Mouse (Mus musculus) monocyte, adult 5-6 weeks (primary cell): ENCODE results near the gene A630089N07Rik. TPM values are rescaled to one million over a fixed set of nuclear protein-coding genes. Genes with fewer than 3 reads are reported as not detected.
"Not testable (repeated sequence)": the region's sequence is repeated elsewhere in the genome, so short reads cannot be mapped to it uniquely, and the experiment has no call there.

Experiments
- ATAC-seq: fragments of 153-309, 156-312 bp; replicated peaks from 2 replicates; pipeline ENCODE4 v1.8.0; 2017; ENCODE audit warnings: mild to moderate bottlenecking; ENCODE audit not compliant: low TSS enrichment, insufficient number of reproducible peaks, severe bottlenecking, poor library complexity, low FRiP score
- total RNA-seq: library from RNA; stranded (forward); fragments of 200-1000, 200-491, 200-594 nt; gene quantifications from 3 replicates; pipeline ENCODE4 v1.2.3, GENCODE M21; 2017

A630089N07Rik gene
- total RNA-seq, result 2.8 to 17.5 TPM (median 3.6 TPM) in 3 replicates

DNA sequence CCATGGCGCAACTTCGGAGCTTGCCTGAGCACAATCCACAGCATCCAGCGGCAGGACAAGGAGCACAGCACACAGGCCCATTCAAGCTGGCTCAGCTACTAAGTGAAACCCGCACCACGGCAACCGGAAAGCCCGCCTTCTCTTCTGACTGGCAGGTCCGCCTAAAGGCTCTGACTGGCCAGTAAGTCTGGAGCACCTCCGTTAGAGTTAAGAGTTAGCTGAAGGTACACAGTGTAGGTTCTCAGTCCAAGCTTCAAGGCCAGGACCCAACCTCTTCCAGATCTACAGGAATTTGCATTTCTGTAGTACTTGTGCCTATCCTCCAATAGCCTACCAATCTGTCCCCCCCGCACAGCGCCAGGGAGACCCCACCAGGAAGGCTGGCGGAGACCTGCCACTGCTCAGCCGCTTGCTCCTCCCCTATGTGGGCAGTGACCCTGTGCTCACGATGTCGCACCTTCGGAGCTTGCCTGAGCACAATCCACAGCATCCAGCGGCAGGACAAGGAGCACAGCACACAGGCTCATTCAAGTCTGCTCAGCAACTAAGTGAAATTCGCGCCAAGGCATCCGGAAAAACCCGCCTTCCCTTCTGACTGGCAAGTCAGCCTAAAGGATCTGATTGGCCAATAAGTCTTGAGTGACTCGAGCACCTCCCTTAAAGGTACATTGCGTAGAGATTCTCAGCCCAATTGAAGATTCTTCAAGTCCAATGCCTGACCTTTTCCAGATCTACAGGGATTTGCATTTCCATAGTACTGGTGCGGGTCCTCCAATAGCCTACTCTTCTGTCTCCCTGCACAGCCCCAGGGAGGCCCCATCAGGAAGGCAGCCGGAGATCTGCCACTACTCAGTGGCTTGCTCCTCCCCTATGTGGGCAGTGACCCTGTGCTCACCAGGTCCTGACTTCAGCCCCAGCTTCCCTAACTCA lies at the start of gene A630089N07Rik:
A630089N07Rik (minus strand) TSS at position 562 of the 930 bp plus-strand sequence.
- peak; percentile 99 for ATAC-seq

GRCm38 (mm10) chr16:98107109-98107508 lies 24.9 kb upstream of the A630089N07Rik start:
- no peak; the same call in 1 of the 2 replicates for ATAC-seq

GRCm38 (mm10) chr16:98081550-98081888 lies 731 bp downstream of the A630089N07Rik start:
- ATAC-seq, result not testable (repeated sequence)

DNA sequence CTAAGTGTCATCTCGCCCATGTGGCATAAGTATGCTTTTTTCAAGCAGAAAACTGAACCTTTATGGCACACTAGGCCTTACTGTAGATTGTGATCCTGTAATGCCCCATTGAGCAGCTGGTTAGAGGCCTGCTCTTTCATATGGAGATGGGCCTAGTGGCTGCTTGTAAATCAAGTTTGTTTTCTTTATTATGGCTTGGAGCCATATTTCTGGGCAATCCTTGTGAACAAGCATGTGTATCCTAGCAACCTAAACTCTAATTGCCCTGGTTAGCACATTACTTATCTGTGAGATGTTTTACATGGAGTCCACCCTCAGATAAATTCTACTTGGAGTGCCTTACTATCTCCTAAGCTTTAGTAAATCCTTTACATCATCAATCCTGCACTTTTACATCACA lies 1.1 kb downstream of the A630089N07Rik start:
- not testable (repeated sequence) for ATAC-seq

DNA sequence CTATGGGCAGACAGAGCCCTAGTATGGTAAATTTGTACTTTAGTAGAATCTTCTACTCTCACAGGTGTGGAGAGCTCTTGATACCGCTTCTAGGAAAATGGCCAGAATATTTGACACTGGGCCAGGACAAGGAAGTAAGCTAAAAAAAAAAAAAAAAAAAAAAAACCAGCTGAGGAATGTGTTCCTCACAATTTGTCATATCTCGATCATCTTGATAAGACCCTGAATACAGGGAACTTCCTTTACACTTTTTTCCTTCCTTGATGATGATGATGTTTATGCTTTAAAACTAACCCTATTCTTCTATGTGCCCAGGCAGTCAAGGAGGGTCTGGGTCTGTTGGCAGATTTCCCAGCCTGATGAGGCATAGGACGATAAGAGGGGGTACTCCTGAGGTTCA lies 2.9 kb downstream of the A630089N07Rik start:
- ATAC-seq, result not testable (repeated sequence)

DNA sequence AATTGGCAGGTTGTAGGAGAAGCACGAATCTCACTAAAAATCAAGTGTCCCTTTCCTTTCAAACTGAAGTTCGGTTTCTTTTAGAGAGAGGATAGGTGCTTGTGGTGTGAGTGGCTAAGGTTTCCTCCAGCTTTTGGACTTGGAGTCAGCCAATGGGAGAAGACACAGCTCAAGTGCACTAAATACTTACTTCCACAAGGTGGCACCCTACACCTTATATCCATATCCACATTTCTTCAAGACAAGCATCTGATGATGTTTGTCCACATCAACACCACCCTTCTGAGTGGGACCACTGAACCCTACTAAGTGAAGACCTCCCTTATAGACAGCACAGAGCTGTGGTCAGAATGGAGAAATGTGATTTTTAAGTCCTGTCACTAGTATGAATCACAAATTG lies 40.6 kb downstream of the A630089N07Rik start:
- ATAC-seq, result peak; percentile 73

DNA sequence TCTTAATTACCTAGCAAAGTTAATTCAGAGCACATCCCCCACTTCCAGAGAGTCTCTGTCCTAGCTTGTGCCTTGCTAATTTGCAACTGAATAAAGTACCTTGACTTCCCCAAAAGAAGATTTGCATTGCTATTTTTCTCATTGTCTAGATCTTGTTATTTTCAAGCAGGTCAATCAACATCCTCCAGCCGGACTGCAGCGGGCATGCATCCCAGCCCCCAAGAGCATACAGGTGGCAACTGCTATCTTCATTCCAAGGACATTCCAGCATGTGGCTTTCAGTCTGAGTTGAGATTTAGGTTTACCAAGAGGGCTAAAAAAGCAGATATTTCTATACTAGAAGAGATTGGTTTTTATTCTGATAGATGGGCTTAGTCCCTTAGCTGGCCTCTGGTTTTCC lies 47.3 kb downstream of the A630089N07Rik start:
- not testable (repeated sequence) for ATAC-seq

DNA sequence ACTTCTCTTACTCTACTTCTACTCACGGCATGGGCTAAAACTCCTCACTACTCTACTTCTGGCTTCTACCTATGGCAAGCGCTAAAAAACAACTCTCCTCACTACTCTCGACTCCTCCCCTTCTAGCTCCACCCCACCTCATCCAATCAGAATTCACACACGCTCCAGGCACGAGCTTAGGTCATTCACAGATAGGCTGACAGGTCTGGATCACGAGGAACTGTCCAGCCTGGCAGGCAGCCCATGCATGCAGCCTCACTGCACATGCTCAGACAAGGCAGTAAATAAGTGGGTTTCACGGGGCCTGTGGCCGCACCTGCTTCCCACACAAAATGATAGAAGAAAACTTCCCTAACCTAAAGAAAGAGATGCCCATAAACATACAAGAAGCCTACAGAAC lies 56.1 kb downstream of the A630089N07Rik start:
- not testable (repeated sequence) for ATAC-seq

DNA sequence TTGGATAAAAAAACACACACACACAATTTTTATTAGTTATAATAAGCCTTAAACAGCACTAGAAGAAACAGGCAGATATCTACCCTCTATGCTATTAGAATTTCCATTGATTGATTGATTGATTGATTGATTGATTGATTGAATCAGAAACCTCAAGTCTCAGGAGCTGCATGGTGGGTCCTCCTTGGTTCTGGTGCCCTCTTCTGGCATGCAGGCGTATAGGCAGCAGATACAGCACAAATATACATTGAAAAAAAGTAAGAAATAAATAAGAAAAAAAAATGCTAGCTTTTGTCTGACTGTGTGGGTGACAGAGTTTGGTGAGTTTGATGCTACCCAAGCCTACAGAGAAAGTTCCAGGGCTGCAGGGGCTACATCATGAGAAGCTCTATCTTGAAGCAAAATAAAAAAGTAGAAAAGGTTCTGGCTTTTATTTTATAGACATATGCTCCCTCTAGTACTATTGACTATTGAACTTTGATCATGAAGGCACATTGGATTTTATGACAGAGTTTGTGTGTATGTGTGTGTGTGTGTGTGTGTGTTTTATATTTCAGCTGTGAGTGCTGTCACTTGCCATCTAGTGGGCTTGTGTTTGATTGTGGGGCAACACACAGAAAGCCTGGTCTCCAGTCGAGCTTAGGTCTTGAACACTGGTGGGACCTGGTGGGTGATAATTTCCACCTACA lies 59.4 kb downstream of the A630089N07Rik start:
- peak; percentile 83; the same call in 1 of the 2 replicates for ATAC-seq

- no peak for ATAC-seq
These were observed 60.2 kb downstream of the A630089N07Rik start for GRCm38 (mm10) chr16:98022081-98022480.

GRCm38 (mm10) chr16:97997383-97997731 lies 84.9 kb downstream of the A630089N07Rik start:
- ATAC-seq, result not testable (repeated sequence)

- ATAC-seq, result peak; percentile 99
These were observed 85.5 kb downstream of the A630089N07Rik start, which contains the start of gene B230307C23Rik for GRCm38 (mm10) chr16:97996616-97997382. B230307C23Rik (plus strand) TSS chr16:97997315.

DNA sequence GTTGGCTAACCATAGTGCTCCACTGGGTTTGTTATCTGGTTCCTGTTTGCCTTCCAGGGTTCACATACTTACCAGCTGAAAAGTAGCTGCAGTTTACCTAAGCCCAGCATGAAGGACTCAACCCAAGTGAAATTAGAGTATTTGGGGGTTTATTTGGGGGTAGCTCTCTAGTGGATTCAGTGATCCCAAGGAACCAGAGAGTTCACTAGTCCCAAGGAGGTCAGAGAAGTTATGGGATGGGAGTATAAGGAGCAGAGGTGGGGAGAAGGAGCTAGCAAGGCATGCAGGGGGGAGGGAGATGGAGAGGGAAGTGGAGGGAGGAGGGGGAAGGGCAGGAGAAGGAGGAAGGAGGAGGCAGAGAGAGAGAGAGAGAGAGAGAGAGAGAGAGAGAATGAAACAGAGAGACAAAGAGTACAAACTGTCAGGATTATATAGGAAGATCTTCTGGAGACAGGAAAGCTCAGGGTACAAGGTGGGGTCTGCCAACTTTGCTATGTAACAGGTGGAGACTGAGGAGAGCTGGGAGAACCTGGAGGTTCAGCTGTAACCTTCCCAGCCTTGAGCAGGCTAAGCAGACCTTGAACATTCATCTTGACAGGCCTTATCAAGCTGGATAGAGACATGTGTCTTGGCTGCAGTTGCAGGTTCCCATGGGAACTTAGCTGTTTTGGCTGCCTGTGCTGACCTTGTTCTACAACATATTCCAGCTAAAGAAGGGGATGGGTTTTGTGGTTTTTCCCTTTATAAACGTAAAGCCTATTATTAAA lies 86.2 kb downstream of the A630089N07Rik start:
- ATAC-seq, result no peak

DNA sequence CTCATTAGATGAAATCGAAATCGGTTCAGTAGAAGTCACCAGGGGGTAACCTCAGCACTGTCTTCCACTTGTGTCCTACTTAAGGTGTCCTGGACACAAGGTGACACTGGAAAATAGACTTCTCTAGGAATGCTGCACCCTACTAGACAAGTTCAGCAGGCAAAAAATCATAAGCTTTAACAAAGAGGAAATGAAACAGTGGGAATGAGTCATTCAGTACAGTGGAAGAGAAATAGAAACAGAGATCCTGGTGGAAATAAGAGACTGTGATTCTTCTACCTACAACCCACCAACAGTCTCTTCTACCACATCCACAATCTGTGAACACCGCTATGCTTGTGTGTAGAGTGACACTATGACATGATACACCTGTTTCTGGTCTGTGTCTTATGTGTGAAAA lies 89.8 kb downstream of the A630089N07Rik start:
- ATAC-seq, result not testable (repeated sequence)

- no peak for ATAC-seq
These were observed 90.7 kb downstream of the A630089N07Rik start for GRCm38 (mm10) chr16:97991517-97991916.

DNA sequence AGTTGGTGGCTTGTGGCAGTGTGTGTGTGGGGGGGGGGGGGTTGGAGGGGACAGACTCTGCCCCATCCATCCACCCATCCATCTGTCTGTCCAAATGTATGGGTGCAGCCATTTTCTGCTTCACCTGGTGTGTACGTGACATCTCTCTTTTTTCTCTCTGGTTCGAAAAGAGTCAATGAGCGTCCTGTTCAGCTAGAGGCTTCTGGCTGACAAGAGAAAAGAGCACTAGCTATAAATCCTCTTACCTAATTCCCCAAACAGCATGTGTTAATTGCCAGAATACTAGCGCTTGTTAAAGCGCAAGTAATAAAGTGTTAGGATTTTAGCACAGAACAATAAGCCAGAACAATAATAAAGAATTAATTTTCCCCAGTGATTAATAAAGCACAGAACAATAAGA lies 97.7 kb downstream of the A630089N07Rik start:
- no peak for ATAC-seq

- ATAC-seq, result no peak
These were observed 100.9 kb downstream of the A630089N07Rik start for GRCm38 (mm10) chr16:97981362-97981761.

GRCm38 (mm10) chr16:97977722-97978121 lies 104.5 kb downstream of the A630089N07Rik start:
- ATAC-seq, result no peak
